Mouse (Mus musculus) liver, embryonic 15.5 days (tissue): ENCODE results near the gene Il17rd. TPM values are rescaled to one million over a fixed set of nuclear protein-coding genes. Genes with fewer than 3 reads are reported as not detected.

Source experiments
- ATAC-seq: fragments of 200-750 bp; cut with Nextera tagmentation; 2 replicates; pipeline ENCODE4 v1.8.0; 2017; ENCODE audit warnings: moderate number of reproducible peaks, mild to moderate bottlenecking, moderate library complexity; ENCODE audit not compliant: insufficient read depth
- H3K27ac ChIP-seq: fragments of 300-500 bp; sonication (generic); replicated peaks from 2 replicates; pipeline ENCODE4 v1.5.1; 2015; ENCODE audit warnings: mild to moderate bottlenecking, inconsistent platforms
- H3K27me3 ChIP-seq: fragments of 300-500 bp; sonication (generic); 2 replicates; pipeline ENCODE4 v1.6.1; 2015; ENCODE audit warnings: mild to moderate bottlenecking, inconsistent platforms
- H3K36me3 ChIP-seq: fragments of 300-500 bp; sonication (generic); replicated peaks from 2 replicates; pipeline ENCODE4 v1.6.1; 2015; ENCODE audit warnings: moderate library complexity, mild to moderate bottlenecking, inconsistent platforms
- H3K4me1 ChIP-seq: fragments of 300-500 bp; sonication (generic); replicated peaks from 2 replicates; pipeline ENCODE4 v1.6.1; 2015; ENCODE audit warnings: inconsistent platforms
- H3K4me2 ChIP-seq: fragments of 300-500 bp; sonication (generic); 2 replicates; pipeline ENCODE4 v1.6.1; 2015; ENCODE audit warnings: moderate library complexity, mild to moderate bottlenecking, inconsistent platforms
- H3K4me3 ChIP-seq: fragments of 300-500 bp; sonication (generic); replicated peaks from 2 replicates; pipeline ENCODE4 v1.5.1; 2015; ENCODE audit warnings: mild to moderate bottlenecking, inconsistent platforms
- H3K9ac ChIP-seq: fragments of 300-500 bp; sonication (generic); 2 replicates; pipeline ENCODE4 v1.6.1; 2015; ENCODE audit warnings: moderate library complexity, mild to moderate bottlenecking, inconsistent platforms
- H3K9me3 ChIP-seq: fragments of 300-500 bp; sonication (generic); replicated peaks from 2 replicates; pipeline ENCODE4 v1.6.1; 2016; ENCODE audit warnings: inconsistent platforms
- WGBS: fragments of 180-500 bp; shearing (Covaris S2); methylation state at CpG from one replicate; pipeline ENCODE4 v1.1.7; 2015; ENCODE audit warnings: mixed read lengths; ENCODE audit not compliant: insufficient replicate concordance; 5-methylcytosine and 5-hydroxymethylcytosine counted together
- polyA plus RNA-seq: library from polyadenylated mRNA; unstranded; fragments of >200 nt; fragmentation: Nextera tagmentation; extraction: Ambion mirVana; gene quantifications from 2 replicates; pipeline ENCODE4 v1.2.1, GENCODE M21; 2015

Gene Il17rd
- polyA plus RNA-seq, 1 experiment from 2014 or later: 0.14 TPM

DNA sequence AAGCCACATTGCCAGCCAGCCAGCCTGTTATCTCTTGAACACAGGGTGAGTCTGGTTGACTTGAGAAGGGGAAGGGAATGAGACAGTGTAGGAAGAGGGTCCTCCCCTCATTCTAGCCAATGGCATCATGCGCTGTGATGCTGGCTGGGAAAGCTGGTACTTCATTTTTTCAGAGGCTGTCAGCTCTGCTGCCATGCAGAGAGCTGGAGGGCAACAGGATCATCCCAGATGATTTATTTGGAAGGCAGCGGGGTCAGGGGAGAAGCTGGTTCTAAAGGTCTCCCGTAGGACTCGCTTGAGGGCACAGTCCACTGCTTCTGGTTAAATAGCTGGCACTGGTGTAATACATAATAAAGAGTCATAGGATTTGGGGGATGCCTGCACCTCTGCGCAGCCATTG lies 79.8 kb downstream of the Il17rd start:
- no peak for ATAC-seq
- Histone ChIP-seq H3K4me3 (no peak overlapping the region), H3K27me3 (peaks cover 28% of the 10 kb centered on the region), H3K9me3 (no peaks in the 10 kb centered on the region), H3K27ac (no peak overlapping the region), H3K36me3 (no peaks in the 10 kb centered on the region), H3K4me1 (no peaks in the 10 kb centered on the region; the same call in 1 of the 2 replicates), H3K9ac (no peak overlapping the region), H3K4me2 (no peak overlapping the region)
- 58% methylated on average over 5 of the region's 5 CpGs for WGBS

DNA sequence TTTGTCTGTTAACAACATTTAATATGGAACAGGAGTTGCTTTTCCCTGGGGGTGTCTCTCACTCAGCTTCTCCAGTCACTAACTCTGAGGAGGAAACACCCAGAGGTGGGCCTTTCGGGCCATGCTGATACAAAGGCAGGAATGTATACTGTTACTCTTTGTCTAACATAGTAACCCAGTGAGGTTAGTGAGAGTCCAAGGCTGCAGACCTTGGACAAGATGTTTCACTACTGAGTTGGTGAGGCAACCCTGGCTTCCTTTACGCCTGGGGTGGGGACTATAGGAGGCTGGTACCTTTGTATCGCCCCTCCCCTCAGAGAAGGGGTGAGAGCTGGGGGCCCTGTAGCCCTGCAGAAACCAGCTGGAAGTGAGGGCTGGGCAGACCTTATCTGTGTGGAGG lies 83.9 kb downstream of the Il17rd start:
- no peak overlapping the region for H3K4me3 ChIP-seq
- H3K9me3 ChIP-seq: no peaks in the 10 kb centered on the region
- no peak overlapping the region for H3K9ac ChIP-seq
- no peak overlapping the region for H3K27ac ChIP-seq
- no peak for ATAC-seq
- no peaks in the 10 kb centered on the region for H3K27me3 ChIP-seq
- H3K4me1 ChIP-seq: no peaks in the 10 kb centered on the region
- WGBS: 60% methylated on average over 3 of the region's 3 CpGs
- no peaks in the 10 kb centered on the region for H3K36me3 ChIP-seq
- no peak overlapping the region for H3K4me2 ChIP-seq

DNA sequence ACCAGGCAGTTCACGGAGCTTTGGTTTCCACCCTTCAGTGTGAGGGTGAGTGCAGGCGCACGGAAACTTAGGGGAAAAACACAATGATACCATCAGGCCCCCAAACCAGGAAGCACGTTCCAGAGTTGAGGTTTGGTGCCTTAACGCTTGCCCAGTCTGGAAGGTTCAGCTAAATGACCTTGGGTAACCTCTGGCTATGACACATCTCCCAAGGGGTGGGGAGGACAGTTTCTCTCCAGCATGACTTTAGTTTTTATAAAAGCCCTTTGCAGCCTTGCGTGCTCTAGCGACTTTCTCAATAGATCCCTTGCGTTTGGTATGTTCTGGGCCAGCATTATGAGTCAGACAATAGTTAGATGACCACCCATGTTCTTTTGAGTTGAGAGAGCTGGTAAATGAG lies 84.8 kb downstream of the Il17rd start:
- H3K27ac ChIP-seq: no peak overlapping the region
- H3K36me3 ChIP-seq: no peaks in the 10 kb centered on the region
- no peak overlapping the region for H3K9ac ChIP-seq
- no peak for ATAC-seq
- WGBS: 28% methylated on average over 8 of the region's 8 CpGs
- no peaks in the 10 kb centered on the region for H3K4me1 ChIP-seq
- H3K4me2 ChIP-seq: no peak overlapping the region
- H3K9me3 ChIP-seq: no peaks in the 10 kb centered on the region
- no peaks in the 10 kb centered on the region for H3K27me3 ChIP-seq
- H3K4me3 ChIP-seq: no peak overlapping the region

DNA sequence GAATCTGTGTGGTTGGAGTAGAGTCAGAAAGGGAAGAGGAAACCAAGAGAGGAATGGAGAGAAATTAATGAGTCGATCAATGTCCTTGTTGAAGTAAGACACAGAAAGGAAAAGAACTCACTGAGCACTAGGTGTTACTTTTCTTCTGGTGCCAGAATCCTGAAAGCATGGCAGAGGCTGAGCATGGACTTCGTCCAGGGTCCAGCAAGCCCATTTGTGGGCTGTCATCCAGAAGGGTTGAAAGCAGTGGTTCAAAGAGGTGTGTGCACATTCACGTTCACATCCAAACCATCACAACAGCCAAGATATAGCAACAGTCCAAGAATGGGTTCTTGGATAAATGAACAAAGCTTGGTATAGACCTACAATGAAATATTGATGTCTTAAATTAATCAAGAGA lies 91.3 kb downstream of the Il17rd start:
- Histone ChIP-seq H3K9ac (no peak overlapping the region), H3K4me1 (no peaks in the 10 kb centered on the region), H3K4me2 (no peak overlapping the region), H3K27me3 (no peaks in the 10 kb centered on the region), H3K4me3 (no peak overlapping the region), H3K27ac (no peak overlapping the region), H3K36me3 (no peaks in the 10 kb centered on the region), H3K9me3 (no peaks in the 10 kb centered on the region)
- ATAC-seq: no peak
- 63% methylated on average over 3 of the region's 3 CpGs for WGBS

DNA sequence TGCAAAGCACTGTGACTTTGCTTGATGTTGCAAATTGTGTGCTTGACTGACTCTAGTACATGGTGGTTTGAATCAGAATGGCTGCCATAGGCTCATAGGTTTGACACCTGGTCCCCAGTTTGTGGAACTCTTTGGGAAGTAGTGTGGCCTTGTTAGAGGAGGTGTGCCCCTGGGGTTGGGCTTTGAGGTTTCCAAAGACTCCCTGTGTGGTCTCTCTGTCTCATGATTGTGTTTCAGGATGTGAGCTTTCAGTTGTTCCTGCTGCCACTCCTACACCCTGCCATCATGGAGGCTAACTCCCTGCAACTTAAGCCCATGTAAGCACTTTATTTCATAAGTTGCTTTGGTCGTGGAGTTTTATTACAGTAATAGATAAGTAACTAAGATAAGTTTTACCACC lies 91.9 kb downstream of the Il17rd start:
- Histone ChIP-seq H3K9ac (no peak overlapping the region), H3K36me3 (no peaks in the 10 kb centered on the region), H3K9me3 (no peaks in the 10 kb centered on the region), H3K27ac (no peak overlapping the region), H3K4me3 (no peak overlapping the region), H3K4me2 (no peak overlapping the region), H3K27me3 (no peaks in the 10 kb centered on the region), H3K4me1 (no peaks in the 10 kb centered on the region)
- 45% methylated on average over 1 of the region's 1 CpGs for WGBS
- ATAC-seq: no peak

DNA sequence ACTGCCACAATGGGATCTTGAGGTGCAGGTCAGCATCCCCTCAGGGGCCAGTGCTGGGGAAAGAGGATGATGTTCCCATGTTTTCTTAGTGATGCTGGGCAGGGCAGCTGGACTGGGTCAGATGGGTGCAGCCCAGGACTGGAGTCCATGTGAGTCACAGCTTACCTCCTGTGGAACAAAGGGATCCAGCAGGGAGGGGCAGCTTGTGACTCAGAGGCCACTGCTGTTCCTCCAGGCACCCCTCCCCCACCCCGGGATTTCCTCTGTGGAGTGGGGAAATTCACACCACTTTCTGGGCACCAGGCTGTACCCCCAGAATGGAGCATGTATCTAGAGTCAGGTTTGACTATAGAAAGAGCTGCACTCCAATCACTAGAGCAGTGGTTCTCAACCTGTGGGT lies 92.8 kb downstream of the Il17rd start:
- ATAC-seq: no peak
- Histone ChIP-seq H3K36me3 (no peaks in the 10 kb centered on the region), H3K9ac (no peak overlapping the region), H3K27me3 (no peaks in the 10 kb centered on the region), H3K9me3 (no peaks in the 10 kb centered on the region), H3K4me3 (no peak overlapping the region), H3K4me1 (no peaks in the 10 kb centered on the region), H3K27ac (no peak overlapping the region), H3K4me2 (no peak overlapping the region)
- WGBS: 17% methylated on average over 1 of the region's 1 CpGs

DNA sequence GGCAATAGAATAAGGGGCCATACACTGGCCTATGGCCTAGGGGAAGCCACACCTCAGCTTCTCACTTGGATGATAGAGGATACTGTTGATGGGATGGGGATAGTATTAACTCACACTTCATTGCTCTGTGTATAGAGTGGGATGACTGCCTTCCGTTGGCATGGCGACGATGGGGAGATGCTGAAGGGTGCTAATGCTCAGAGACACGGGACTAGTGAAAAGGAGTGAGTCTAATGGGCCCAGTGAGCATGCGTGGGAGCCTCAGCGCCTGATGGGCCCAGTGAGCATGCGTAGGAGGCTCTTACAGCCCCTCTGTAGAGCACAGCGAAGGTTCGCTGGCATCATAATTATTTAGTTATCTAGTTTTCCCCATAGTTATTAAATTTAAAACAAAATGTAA lies 100.2 kb downstream of the Il17rd start:
- Histone ChIP-seq H3K27me3 (no peaks in the 10 kb centered on the region), H3K27ac (no peak overlapping the region)
- ATAC-seq: no peak

DNA sequence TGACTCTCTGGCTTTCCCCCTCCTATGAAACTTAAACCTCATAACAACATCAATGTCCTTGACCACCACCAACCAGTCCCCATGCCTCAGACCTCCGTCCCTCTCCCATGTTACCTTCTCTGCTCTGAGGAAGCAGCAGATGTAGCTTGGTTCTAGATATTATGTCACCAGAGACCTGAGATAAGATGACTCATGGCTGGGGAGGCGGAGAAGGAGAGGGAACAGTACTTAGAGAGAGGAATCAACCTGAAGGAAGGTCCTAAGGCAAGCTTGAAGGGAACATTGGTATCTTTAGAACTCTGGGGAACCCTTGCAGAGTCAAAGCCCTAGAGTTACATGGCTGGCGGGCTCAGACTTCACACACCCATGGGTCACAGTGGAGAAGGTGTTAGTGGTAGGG lies 101.2 kb downstream of the Il17rd start:
- no peaks in the 10 kb centered on the region for H3K4me1 ChIP-seq
- 49% methylated on average over 3 of the region's 3 CpGs for WGBS

More for the DNA sequence above, 100.2 kb downstream of the Il17rd start:
- Histone ChIP-seq H3K36me3 (no peaks in the 10 kb centered on the region), H3K9me3 (no peaks in the 10 kb centered on the region), H3K4me1 (no peaks in the 10 kb centered on the region), H3K9ac (no peak overlapping the region), H3K4me2 (no peak overlapping the region), H3K4me3 (no peak overlapping the region)
- 74% methylated on average over 9 of the region's 9 CpGs for WGBS

DNA sequence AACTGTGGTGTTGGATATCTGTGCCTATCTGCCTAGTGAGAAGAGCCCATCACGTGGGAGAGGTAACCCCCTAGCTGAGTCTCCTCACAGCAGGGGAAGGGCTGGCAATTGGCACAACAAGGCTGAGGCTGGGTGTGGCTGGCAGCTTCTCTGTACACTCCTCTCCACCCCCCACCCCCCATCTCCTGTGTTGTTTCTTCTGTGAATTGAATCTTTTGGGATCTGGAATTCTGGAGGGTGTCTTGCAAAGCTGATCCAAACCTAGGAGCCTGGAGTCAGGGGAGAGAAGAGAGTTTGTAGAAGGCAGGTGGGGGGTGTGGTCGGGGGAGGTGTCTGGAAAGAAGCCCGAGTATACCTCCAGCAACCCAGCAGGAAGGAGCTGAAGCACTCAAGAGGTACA lies 102.7 kb downstream of the Il17rd start:
- Histone ChIP-seq H3K9me3 (no peaks in the 10 kb centered on the region), H3K27ac (no peak overlapping the region), H3K4me3 (no peak overlapping the region), H3K4me2 (no peak overlapping the region), H3K9ac (no peak overlapping the region), H3K36me3 (no peaks in the 10 kb centered on the region), H3K4me1 (no peaks in the 10 kb centered on the region), H3K27me3 (no peaks in the 10 kb centered on the region)
- no peak for ATAC-seq
- 21% methylated on average over 3 of the region's 3 CpGs for WGBS

More for the DNA sequence above, 101.2 kb downstream of the Il17rd start:
- Histone ChIP-seq H3K9ac (no peak overlapping the region), H3K27me3 (no peaks in the 10 kb centered on the region), H3K9me3 (no peaks in the 10 kb centered on the region), H3K4me3 (no peak overlapping the region), H3K36me3 (no peaks in the 10 kb centered on the region), H3K27ac (no peak overlapping the region), H3K4me2 (no peak overlapping the region)
- ATAC-seq: no peak

DNA sequence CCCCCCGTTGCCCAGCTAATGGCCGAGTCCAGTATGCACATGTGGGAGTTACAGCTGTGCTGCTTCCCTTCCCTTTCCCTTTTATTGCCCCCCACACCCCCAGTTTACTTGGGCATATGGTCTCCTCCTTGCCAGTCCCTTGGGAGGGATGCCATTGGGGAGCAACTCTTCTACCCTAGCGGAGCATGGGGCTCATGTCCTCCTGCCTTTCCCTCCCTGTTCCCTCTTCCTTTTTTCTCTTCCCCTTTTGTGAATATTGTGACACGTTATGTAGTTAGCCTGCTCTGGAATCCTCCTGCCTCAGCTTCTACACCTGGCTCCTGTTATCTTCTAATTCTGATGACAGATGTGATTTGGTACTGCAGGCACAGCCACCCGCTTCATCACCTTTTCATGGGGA lies 103.9 kb downstream of the Il17rd start:
- Histone ChIP-seq H3K4me3 (no peak overlapping the region), H3K36me3 (no peaks in the 10 kb centered on the region), H3K27ac (no peak overlapping the region), H3K4me1 (no peaks in the 10 kb centered on the region), H3K9me3 (no peaks in the 10 kb centered on the region), H3K9ac (no peak overlapping the region), H3K27me3 (no peaks in the 10 kb centered on the region), H3K4me2 (no peak overlapping the region)
- 50% methylated on average over 5 of the region's 5 CpGs for WGBS
- ATAC-seq: no peak

DNA sequence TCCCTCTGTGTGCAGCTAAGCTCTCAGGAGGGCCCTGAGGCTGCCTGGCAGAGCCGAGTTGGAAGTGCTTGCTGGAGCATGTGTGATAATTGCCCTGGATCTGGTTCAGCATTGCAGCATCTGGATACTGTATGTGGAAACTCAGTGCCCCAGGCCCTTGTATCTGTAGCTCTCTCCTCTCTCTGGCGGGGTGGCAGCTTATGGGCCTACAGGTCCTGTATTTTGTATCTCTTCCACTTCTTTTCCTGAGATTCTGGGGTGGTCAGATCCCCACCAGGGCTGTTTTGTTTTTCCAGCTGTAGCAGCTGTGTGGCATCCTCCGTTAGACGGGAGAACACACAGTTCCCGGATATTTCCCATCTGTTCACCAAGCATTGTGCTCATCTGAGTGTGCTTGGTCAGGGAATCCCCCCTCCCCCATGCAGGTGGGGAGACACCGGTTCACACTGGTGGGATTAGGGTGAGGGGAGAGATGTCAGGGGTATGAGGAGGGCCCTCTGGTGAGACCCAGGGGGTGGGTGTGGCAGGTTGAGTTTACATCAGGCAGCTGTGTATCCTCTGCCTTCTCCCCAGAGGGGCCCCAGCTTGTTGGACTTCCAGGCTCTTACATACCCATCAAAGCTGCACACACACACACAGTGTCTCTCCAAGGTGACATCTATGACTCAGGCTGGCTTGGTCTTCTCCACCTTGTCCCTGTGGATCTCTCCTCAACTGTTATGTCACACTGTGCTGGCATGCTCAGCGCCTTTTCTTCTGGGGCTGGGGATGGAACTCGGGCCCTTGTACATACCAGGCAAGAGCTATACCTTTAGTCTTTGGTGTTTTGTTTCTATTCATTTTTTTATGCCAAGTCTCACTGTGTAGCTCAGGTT lies 106.7 kb downstream of the Il17rd start:
- H3K27ac ChIP-seq: no peak overlapping the region

DNA sequence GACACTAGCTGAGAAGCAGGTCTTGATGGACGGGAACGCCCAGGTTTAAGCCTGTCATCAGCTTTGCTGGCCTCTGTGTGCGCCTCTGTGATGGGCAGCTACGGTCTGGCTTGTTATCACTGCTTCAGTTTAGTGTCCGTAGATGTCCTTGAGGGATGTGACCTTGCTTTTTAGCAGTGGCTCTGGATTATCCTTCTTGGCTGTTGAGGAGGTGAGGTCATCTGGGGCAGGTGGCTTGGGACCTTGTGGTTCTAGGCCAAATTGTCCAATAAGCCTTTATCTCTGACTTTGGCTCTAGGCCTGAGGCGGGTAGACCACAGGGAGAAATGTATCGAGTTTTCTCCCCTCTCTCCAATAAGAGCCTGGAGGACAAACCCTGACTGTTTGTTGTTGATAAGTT lies 109.0 kb downstream of the Il17rd start:
- H3K9ac ChIP-seq: no peak overlapping the region
- H3K4me3 ChIP-seq: no peak overlapping the region
- H3K9me3 ChIP-seq: no peaks in the 10 kb centered on the region
- no peaks in the 10 kb centered on the region for H3K36me3 ChIP-seq
- no peaks in the 10 kb centered on the region for H3K4me1 ChIP-seq
- no peaks in the 10 kb centered on the region for H3K27me3 ChIP-seq
- H3K4me2 ChIP-seq: no peak overlapping the region
- H3K27ac ChIP-seq: no peak overlapping the region
- ATAC-seq: no peak
- 70% methylated on average over 7 of the region's 7 CpGs for WGBS

More for the DNA sequence above, 106.7 kb downstream of the Il17rd start:
- Histone ChIP-seq H3K4me1 (no peaks in the 10 kb centered on the region), H3K27me3 (no peaks in the 10 kb centered on the region), H3K4me2 (no peak overlapping the region), H3K9me3 (no peaks in the 10 kb centered on the region), H3K9ac (no peak overlapping the region), H3K36me3 (no peaks in the 10 kb centered on the region), H3K4me3 (no peak overlapping the region)
- 56% methylated on average over 8 of the region's 8 CpGs for WGBS
- ATAC-seq: no peak
